Mouse (Mus musculus) cerebellum, postnatal 4 days (tissue): ENCODE measurements around the gene Odf3.

Source experiments
- DNase-seq, 2 experiments: peaks; one replicate each; pipeline ENCODE4 v3.0.0; 2022; ENCODE audit warnings: low spot score in 2 of 2, mixed read lengths in 1 of 2

The Odf3 gene

GRCm38 (mm10) chr7:140843806-140844205, 3.8 kb upstream of the Odf3 start:
- no peak for DNase-seq

- peak; percentile 90 to 92 for DNase-seq
Measured at GRCm38 (mm10) chr7:140844905-140845665, 2.5 kb upstream of the Odf3 start, which contains the start of gene Scgb1c1. TSS of gene Scgb1c1 (plus strand) at chr7:140845547.

- DNase-seq: no peak
Measured at GRCm38 (mm10) chr7:140845683-140846082, 1.9 kb upstream of the Odf3 start.

- DNase-seq: no peak
Measured at GRCm38 (mm10) chr7:140846676-140847075, 929 bp upstream of the Odf3 start.

- DNase-seq: peak in 1 of 2 experiments; percentile 19
Measured at GRCm38 (mm10) chr7:140848591-140848990, 986 bp downstream of the Odf3 start.

GRCm38 (mm10) chr7:140851916-140852315, 4.3 kb downstream of the Odf3 start:
- no peak for DNase-seq

- no peak for DNase-seq
Measured at GRCm38 (mm10) chr7:140853386-140853785, 5.8 kb downstream of the Odf3 start.

GRCm38 (mm10) chr7:140854483-140854882, 6.9 kb downstream of the Odf3 start:
- no peak for DNase-seq

GRCm38 (mm10) chr7:140855181-140855580, 7.6 kb downstream of the Odf3 start:
- no peak for DNase-seq

GRCm38 (mm10) chr7:140855860-140856784, 8.5 kb downstream of the Odf3 start, which contains the start of gene Gm45785:
TSS of gene Gm45785 (minus strand) at chr7:140856331.
- peak; percentile 44 to 70 for DNase-seq

GRCm38 (mm10) chr7:140856785-140857549, 9.4 kb downstream of the Odf3 start, which contains the start of gene Ric8a:
TSS of gene Ric8a (plus strand) at chr7:140856957.
- peak; percentile 70 to 79 for DNase-seq

- DNase-seq: peak in 1 of 2 experiments; percentile 16
Measured at GRCm38 (mm10) chr7:140857550-140858505, 10.2 kb downstream of the Odf3 start, which contains the start of gene Bet1l. TSS of gene Bet1l (minus strand) at chr7:140857577.

- DNase-seq: no peak
Measured at GRCm38 (mm10) chr7:140858746-140859145, 11.1 kb downstream of the Odf3 start.

GRCm38 (mm10) chr7:140859997-140860396, 12.4 kb downstream of the Odf3 start:
- DNase-seq: no peak

- no peak for DNase-seq
Measured at GRCm38 (mm10) chr7:140860728-140861127, 13.1 kb downstream of the Odf3 start.

- no peak for DNase-seq
Measured at GRCm38 (mm10) chr7:140864761-140865160, 17.2 kb downstream of the Odf3 start.

GRCm38 (mm10) chr7:140874224-140874623, 26.6 kb downstream of the Odf3 start:
- no peak for DNase-seq

GRCm38 (mm10) chr7:140877364-140877763, 29.8 kb downstream of the Odf3 start:
- DNase-seq: no peak

- DNase-seq: no peak
Measured at GRCm38 (mm10) chr7:140879355-140879754, 31.8 kb downstream of the Odf3 start.

GRCm38 (mm10) chr7:140880419-140880818, 32.8 kb downstream of the Odf3 start:
- no peak for DNase-seq
